Mouse (Mus musculus) T-helper 17 cell (primary cell): ENCODE measurements at regions not wholly inside any gene's neighbourhood (a gene's known extent, or its start where the extent isn't known, plus 50 kb on each side); places are given as distances from the start of the nearest gene placed in this dataset.

Experiments
- in situ Hi-C, 2 experiments: fragments of 300-600 bp; cut with MboI, MseI; formaldehyde crosslinking; loops; 1 replicate in 1 of 2; 2 replicates in 1 of 2; pipeline ENCODE4 v1.15.1; 2025; ENCODE audit warnings: high pct_unique_total_duplicates in 2 of 2

GRCm38 (mm10) chr1:61135597-61136545, 158.1 kb downstream of the Icos start:
- in situ Hi-C loops, result loop anchor here (5.0 kb wide), 3 partner anchors 84 to 246 kb away; no protein-coding TSS in a partner anchor

DNA sequence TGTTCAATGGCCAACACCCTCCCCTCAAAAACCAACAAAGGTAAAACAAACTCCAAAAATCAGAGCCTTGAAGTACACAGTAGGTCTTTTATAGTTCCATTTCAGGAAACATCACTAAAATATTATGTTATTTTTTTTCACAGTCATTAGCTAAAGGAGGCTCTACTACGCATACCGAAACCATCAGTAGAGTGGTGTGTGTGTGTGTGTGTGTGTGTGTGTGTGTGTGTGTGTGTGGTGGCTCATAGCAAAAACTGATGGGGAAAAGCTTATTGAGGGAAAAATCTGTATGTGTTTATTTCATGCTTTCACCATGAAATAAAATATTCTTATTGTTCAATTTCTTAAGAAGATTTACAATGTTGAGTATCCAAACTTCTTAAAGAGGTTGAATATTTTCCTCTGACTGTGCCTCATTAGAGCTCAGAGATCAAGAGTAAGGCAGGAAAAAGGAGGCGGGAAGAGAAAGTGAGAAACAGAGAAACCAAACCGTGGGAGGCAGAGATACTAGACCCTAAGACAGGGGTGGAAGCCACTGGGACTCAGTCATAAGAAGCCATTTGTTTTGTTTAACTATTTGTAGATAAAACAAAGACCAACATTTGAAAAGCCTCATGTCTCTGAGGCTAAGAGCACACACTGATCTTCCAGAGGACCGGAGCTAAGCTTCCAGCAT, 159.6 kb downstream of the Icos start:
- in situ Hi-C loops, result loop anchor here (5.0 kb wide), 3 partner anchors 85 to 245 kb away; no protein-coding TSS in a partner anchor

GRCm38 (mm10) chr1:61137954-61138353, 160.2 kb downstream of the Icos start:
- in situ Hi-C loops, result loop anchor here (5.0 kb wide), 3 partner anchors 86 to 244 kb away; no protein-coding TSS in a partner anchor

DNA sequence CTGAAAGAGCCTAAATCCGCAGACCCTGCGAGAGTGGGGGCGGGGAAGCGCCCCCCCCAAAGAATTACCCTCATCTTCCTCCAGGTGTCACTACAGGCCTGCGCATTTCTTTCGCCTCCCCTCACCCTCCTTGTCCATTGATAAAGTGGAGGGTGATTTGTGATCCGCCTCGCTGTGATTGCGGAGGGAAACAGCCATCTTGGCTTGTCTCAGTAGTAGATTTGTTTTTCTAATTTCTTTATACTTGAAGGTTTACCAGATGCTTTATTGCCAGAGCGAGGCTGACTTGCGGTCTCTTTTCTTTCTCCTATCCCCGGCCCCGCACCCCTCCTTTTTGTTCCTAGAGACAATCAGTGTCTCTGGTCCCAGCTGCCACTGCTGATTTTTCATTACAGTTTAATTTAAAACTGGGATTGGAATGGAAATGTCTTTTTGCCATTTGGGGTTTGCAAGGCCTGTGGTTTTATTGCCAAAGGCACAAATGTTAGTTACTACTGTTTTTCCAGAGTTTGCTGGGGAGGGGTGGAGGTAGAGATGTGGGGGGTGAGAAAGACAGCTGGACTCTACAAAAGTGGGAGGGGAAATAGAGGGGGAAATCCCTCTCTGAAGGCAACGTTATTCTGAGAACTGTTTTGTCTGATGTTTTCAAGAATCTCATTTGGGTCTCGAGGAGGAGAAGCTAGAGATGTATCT, 161.7 kb downstream of the Icos start:
- in situ Hi-C loops, result loop anchor here (5.0 kb wide), 3 partner anchors 87 to 243 kb away; no protein-coding TSS in a partner anchor

- in situ Hi-C loops, result loop anchor here (5.0 kb wide), 3 partner anchors 88 to 242 kb away; no protein-coding TSS in a partner anchor
These were observed 162.4 kb downstream of the Icos start for GRCm38 (mm10) chr1:61139984-61140648.

DNA sequence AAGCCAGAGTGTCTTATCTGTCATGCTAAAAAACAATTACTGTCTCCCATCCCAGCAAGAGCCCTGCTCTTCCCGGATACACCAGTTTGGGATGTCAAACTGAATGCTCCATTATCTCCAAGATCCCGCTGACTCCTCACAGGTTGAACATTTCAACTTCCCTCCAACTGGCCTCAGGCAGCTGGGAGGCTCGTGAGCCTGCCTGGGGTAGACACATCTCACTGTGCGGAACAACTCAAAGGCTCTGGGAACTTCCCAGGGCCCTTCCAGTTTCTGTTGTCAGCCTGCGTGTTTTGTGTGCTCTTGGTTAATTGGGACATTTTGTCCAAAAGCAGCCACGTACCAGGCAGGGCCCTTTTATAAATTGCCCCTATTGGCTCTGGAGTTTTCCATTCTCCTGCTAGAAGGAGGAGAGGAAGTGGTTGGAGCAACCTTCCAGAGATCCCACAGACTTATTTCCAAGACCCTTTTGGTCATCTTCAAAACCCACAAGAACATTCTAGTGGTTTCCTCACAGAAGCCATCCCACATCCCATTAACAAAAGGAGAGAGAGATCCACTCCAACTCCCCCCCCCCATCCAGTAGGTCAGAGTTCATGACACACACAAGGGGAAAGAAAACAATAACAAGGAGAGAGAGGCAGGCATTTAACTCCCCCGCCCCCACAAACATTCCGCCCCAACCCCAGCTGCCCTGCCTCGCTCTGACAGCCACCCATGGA, 163.3 kb downstream of the Icos start:
- in situ Hi-C loops, result no loop called here

GRCm38 (mm10) chr1:61141592-61141930, 163.8 kb downstream of the Icos start:
- in situ Hi-C loops, result no loop called here

GRCm38 (mm10) chr1:61141952-61142351, 164.2 kb downstream of the Icos start:
- in situ Hi-C loops, result no loop called here

DNA sequence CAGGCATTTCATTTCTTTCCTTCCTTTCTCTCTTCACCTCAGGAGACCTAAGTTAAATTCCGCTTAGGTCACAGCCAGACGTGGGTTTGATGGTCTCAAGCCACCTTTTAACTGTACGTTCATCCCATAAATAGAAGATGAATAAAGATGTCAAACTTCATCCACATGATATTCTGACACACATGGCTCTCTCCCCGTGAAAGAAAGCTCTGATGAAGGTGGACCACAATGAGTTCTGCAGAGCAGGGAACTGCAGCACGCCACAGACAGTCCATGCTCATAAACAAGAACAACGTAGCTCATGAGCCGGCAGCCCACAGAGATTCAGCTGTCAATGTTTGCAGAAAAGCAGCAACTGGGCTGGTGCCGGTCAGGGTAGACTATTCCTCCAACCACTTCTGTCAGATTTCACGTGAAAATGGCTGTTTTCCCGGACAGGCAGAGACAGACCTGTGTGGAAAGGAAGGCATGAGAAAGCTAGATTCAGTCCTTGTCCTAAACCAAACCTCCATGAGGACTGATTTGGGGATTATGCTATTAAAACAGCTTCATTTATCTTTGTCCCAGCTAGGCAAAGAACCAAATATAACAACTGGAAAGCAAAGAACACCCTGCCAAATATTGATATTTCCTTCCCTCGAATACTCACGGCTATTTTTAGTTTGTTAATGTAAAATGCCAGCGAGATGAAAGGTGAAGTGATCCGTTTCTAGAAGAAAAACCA, 165.5 kb downstream of the Icos start:
- in situ Hi-C loops, result no loop called here

DNA sequence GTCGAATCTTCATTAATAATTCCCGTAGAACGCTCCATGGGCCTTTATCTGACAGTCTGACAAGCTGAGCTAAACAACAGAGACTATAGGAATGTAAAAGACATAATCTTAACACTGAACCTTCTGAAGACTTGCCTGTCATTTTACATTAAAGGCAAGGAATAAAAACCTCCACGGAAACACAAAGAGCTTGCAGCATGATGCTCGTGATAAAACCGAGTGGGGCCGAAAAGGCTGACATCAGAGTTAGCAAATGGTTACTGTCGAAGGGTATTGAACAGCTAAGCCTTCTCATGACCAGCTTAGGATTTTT, 166.0 kb downstream of the Icos start:
- in situ Hi-C loops, result no loop called here

GRCm38 (mm10) chr1:61145013-61145412, 167.3 kb downstream of the Icos start:
- in situ Hi-C loops, result no loop called here

DNA sequence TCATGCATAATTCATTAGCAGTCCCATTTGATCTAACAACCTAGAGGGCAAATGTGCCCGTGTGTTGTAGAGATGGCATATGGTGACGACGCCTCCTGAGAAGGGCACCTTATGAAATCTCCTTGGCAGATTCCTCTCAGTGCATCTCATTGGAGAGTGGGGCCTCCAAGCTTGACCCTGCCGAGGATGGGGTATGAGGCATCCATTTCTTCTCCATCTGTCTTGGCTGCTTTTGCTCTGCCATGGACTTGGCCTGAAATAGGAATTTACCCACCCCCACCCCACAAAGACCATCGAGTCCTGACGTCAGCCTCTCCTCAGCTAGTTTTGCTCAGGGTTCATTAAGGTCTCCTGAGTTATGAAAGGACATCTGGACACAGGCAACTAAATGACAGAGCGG, 167.8 kb downstream of the Icos start:
- in situ Hi-C loops, result no loop called here

GRCm38 (mm10) chr1:61146222-61146723, 168.5 kb downstream of the Icos start:
- in situ Hi-C loops, result no loop called here

GRCm38 (mm10) chr1:61151742-61152141, 174.0 kb downstream of the Icos start:
- in situ Hi-C loops, result loop anchor here in 1 of 2 experiments (10.0 kb wide), 1 partner anchor 387 kb away; no protein-coding TSS in a partner anchor

DNA sequence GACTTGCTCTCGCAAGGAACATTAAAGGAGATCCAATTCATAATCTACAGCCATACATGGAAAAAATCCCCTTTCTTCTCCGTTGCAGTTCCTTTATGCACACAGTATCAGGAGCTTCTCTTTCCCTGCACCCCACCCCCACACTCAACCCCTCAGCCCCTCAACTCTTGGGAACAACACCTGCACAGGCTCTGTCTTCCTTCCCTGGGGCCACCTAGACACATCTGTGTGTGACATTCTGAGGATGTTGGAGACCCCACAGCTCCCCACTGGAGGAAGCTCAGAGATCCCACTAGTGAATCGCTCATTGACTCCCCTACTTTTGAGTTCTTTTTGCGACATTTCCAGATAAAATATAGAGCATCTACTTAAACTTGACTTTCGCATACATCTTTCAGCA, 174.4 kb downstream of the Icos start:
- in situ Hi-C loops, result loop anchor here in 1 of 2 experiments (10.0 kb wide), 1 partner anchor 387 kb away; no protein-coding TSS in a partner anchor

DNA sequence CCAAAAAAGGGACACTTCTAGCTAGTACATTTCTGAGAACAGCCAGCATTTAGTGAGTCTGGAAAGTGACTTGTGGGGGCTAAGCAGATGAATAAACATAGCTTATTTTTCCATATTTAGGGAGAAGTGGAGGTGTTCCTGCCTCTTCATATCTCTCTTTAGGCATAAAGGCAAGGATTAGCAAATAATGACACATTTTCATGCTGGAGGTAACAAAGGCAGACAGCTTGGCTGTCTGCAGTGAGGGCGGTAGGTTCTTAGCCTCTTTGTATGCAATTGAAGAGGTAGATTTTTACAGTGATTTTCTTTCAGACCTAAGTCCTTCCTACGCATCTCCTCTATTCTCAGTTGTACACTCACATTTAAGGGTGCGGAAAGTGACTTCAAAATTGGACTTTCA, 176.5 kb downstream of the Icos start:
- in situ Hi-C loops, result loop anchor here in 1 of 2 experiments (10.0 kb wide), 1 partner anchor 389 kb away; no protein-coding TSS in a partner anchor

GRCm38 (mm10) chr1:61157271-61157670, 179.5 kb downstream of the Icos start:
- in situ Hi-C loops, result loop anchor here in 1 of 2 experiments (10.0 kb wide), 1 partner anchor 392 kb away; no protein-coding TSS in a partner anchor

DNA sequence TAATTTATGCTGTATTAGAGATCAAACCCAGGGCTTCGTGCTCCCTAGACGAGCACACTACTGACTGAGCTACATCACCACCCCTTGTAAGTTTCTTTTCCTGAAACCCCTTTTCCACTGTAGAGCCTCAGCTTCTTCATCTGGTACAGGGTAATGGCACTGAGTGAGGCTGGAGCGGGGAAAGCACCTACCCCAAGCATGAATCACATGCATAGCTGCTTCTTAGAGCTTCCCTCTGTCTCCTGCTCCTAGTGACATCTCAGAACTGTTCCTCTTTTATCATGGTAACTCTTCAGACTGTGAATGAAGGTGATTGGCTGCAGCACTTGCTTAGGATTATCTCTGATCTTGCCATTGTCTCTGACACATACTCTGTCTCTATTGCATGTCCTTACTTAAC, 182.8 kb downstream of the Icos start:
- in situ Hi-C loops, result loop anchor here in 1 of 2 experiments (10.0 kb wide), 1 partner anchor 106 kb away; no protein-coding TSS in a partner anchor

GRCm38 (mm10) chr1:61164271-61164670, 186.5 kb downstream of the Icos start:
- in situ Hi-C loops, result loop anchor here in 1 of 2 experiments (10.0 kb wide), 1 partner anchor 109 kb away; no protein-coding TSS in a partner anchor
